Mouse (Mus musculus) cerebral cortex, adult 2 months (tissue): ENCODE measurements around the gene Chrm3.

ENCODE experiments used
- WGBS: fragments of 180-500 bp; shearing (Covaris S2); methylation state at CpG from one replicate; pipeline ENCODE4 v1.1.7; 2018; 5-methylcytosine and 5-hydroxymethylcytosine counted together

Gene Chrm3

GRCm38 (mm10) chr13:10360777-10361176 is at the start of gene Chrm3:
Gene Chrm3, minus strand, starts transcription at chr13:10360847.
- under 1% methylated on average over 18 of the region's 18 CpGs for WGBS

- 88% methylated on average over 2 of the region's 2 CpGs for WGBS
These were observed 33.7 kb upstream of the Chrm3 start for GRCm38 (mm10) chr13:10394364-10394763.

- WGBS, result under 1% methylated on average over 59 of the region's 60 CpGs
These were observed 400 bp downstream of the Chrm3 start for GRCm38 (mm10) chr13:10360199-10360694.

- WGBS, result 3% methylated on average over 26 of the region's 26 CpGs
These were observed 990 bp downstream of the Chrm3 start for GRCm38 (mm10) chr13:10359516-10360198.

GRCm38 (mm10) chr13:10355796-10356195 is 4.9 kb downstream of the Chrm3 start:
- WGBS, result 85% methylated on average over 5 of the region's 5 CpGs

GRCm38 (mm10) chr13:10354885-10355575 is 5.6 kb downstream of the Chrm3 start:
- WGBS, result 86% methylated on average over 2 of the region's 2 CpGs

- WGBS, result 53% methylated on average over 1 of the region's 1 CpGs
These were observed 8.5 kb downstream of the Chrm3 start for GRCm38 (mm10) chr13:10352141-10352540.

GRCm38 (mm10) chr13:10344362-10344761 is 16.3 kb downstream of the Chrm3 start:
- 60% methylated on average over 5 of the region's 5 CpGs for WGBS

- 89% methylated on average over 4 of the region's 4 CpGs for WGBS
These were observed 27.9 kb downstream of the Chrm3 start for GRCm38 (mm10) chr13:10332762-10333161.

- whole genome bisulfite sequencing, result 59% methylated on average over 2 of the region's 2 CpGs
These were observed 65.5 kb downstream of the Chrm3 start for GRCm38 (mm10) chr13:10295160-10295559.

GRCm38 (mm10) chr13:10284331-10284730 is 76.3 kb downstream of the Chrm3 start:
- WGBS, result 76% methylated on average over 4 of the region's 4 CpGs

- WGBS, result 56% methylated on average over 1 of the region's 1 CpGs
These were observed 85.7 kb downstream of the Chrm3 start for GRCm38 (mm10) chr13:10274907-10275306.

GRCm38 (mm10) chr13:10263784-10264183 is 96.9 kb downstream of the Chrm3 start:
- 78% methylated on average over 3 of the region's 3 CpGs for WGBS

GRCm38 (mm10) chr13:10251499-10252179 is 109.0 kb downstream of the Chrm3 start:
- WGBS, result 56% methylated on average over 5 of the region's 5 CpGs

- WGBS, result 28% methylated on average over 1 of the region's 1 CpGs
These were observed 116.2 kb downstream of the Chrm3 start for GRCm38 (mm10) chr13:10244243-10244998.

- 47% methylated on average over 3 of the region's 3 CpGs for WGBS
These were observed 120.4 kb downstream of the Chrm3 start for GRCm38 (mm10) chr13:10240238-10240637.

GRCm38 (mm10) chr13:10239825-10240224 is 120.8 kb downstream of the Chrm3 start:
- 39% methylated on average over 4 of the region's 4 CpGs for WGBS

GRCm38 (mm10) chr13:10237616-10238015 is 123.0 kb downstream of the Chrm3 start:
- 70% methylated on average over 2 of the region's 2 CpGs for WGBS

- WGBS, result 59% methylated on average over 4 of the region's 4 CpGs
These were observed 124.4 kb downstream of the Chrm3 start for GRCm38 (mm10) chr13:10236279-10236678.

- 48% methylated on average over 5 of the region's 5 CpGs for WGBS
These were observed 125.1 kb downstream of the Chrm3 start for GRCm38 (mm10) chr13:10235391-10236169.

GRCm38 (mm10) chr13:10220403-10220802 is 140.2 kb downstream of the Chrm3 start:
- 71% methylated on average over 4 of the region's 4 CpGs for WGBS
